Mouse (Mus musculus) stomach, postnatal 0 days (tissue): ENCODE results near the gene Alkbh6.

ENCODE experiments used
- CTCF ChIP-seq: IDR thresholded peaks from 2 replicates; pipeline ENCODE4 v1.5.1; 2016; ENCODE audit warnings: antibody characterized with exemption, low read depth, mild to moderate bottlenecking, moderate library complexity
- EP300 ChIP-seq: optimal IDR thresholded peaks from 2 replicates; pipeline ENCODE3; 2016; ENCODE audit warnings: antibody characterized with exemption

GRCm38 (mm10) chr7:30322285-30322667 is 13.8 kb downstream of the Alkbh6 start:
- TF ChIP-seq CTCF (no peak), EP300 (no peak)
